Comparison of ENCODE assay signal across 8 mouse cellular contexts in the genomic region with DNA sequence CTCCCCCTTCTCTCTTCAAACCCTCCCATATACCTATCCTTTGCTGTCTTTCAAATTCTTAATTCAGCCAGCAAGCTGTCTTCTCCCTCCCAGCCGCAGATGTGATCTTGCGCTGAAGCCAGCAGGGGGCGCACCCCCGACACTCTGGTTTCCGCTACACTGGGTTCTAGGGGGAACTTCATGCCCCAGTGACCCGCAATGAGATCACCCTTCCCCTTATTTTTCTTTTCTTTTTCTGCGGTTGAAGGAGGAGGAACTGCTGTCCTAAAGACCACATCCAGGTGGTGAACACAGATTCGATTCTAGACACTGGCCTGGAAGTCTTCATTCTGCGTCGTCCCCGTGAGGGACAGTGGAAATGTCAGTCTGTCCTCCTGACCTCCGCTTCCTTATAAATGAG. TPM values are rescaled to one million over a fixed set of nuclear protein-coding genes. Genes with fewer than 3 reads are reported as not detected.
DNase-seq lines count a peak whose midpoint lies in the region; ATAC-seq and TF ChIP-seq lines count a peak whose summit lies in the region.
"Had no signal": no experiment of that assay in that cellular context is flagged by ENCODE, and none has a peak within 500 bp of the region (broad histone marks: within the 10 kb centered on the region; RNA-seq: fewer than 3 reads in every experiment).

No protein-coding gene starts in this region.

- H3K4me3 ChIP-seq in midbrain, embryonic 11.5 days (ENCODE audit: low read depth, low read length), result no peak overlapping the region
- H3K4me3 ChIP-seq in midbrain, embryonic 15.5 days, result no peak overlapping the region
- no peak overlapping the region for H3K4me3 ChIP-seq in lung, postnatal 0 days (ENCODE audit: low read depth, low read length)
- H3K4me3 ChIP-seq: heart, embryonic 15.5 days had no signal

- 49% methylated on average over 12 of the region's 12 CpGs for WGBS in midbrain, embryonic 11.5 days
- WGBS in midbrain, embryonic 15.5 days, result 50% methylated on average over 12 of the region's 12 CpGs
- WGBS in lung, postnatal 0 days, result 52% methylated on average over 12 of the region's 12 CpGs

- peak; percentile 67 for TF ChIP-seq CTCF in lung, postnatal 0 days (IDR thresholded peaks at IDR 0.05)

- H3K36me3 ChIP-seq in midbrain, embryonic 11.5 days (ENCODE audit: control insufficient read depth, insufficient read depth, low read length), result no peaks in the 10 kb centered on the region
- H3K36me3 ChIP-seq in midbrain, embryonic 15.5 days (replicated peaks), result no peaks in the 10 kb centered on the region
- H3K36me3 ChIP-seq in lung, postnatal 0 days (ENCODE audit: insufficient read depth, low read length), result no peaks in the 10 kb centered on the region
- H3K36me3 ChIP-seq: heart, embryonic 15.5 days had no signal

- no peaks in the 10 kb centered on the region for H3K9me3 ChIP-seq in midbrain, embryonic 11.5 days (ENCODE audit: control insufficient read depth, low read length)
- H3K9me3 ChIP-seq in midbrain, embryonic 15.5 days, result no peaks in the 10 kb centered on the region
- H3K9me3 ChIP-seq in lung, postnatal 0 days (ENCODE audit: low read length), result no peaks in the 10 kb centered on the region
- H3K9me3 ChIP-seq: heart, embryonic 15.5 days had no signal

- no peaks in the 10 kb centered on the region for H3K4me1 ChIP-seq in midbrain, embryonic 11.5 days (ENCODE audit: control insufficient read depth, insufficient read depth, low read length)
- no peaks in the 10 kb centered on the region for H3K4me1 ChIP-seq in midbrain, embryonic 15.5 days
- no peaks in the 10 kb centered on the region for H3K4me1 ChIP-seq in lung, postnatal 0 days (ENCODE audit: insufficient read depth, low read depth, low read length)
- H3K4me1 ChIP-seq: heart, embryonic 15.5 days had no signal

- H3K9ac ChIP-seq in midbrain, embryonic 11.5 days (ENCODE audit: low read length), result no peak overlapping the region
- no peak overlapping the region for H3K9ac ChIP-seq in midbrain, embryonic 15.5 days
- H3K9ac ChIP-seq in lung, postnatal 0 days (replicated peaks; ENCODE audit: low read depth), result no peak overlapping the region
- H3K9ac ChIP-seq: heart, embryonic 15.5 days had no signal

- no peaks in the 10 kb centered on the region for H3K27me3 ChIP-seq in midbrain, embryonic 11.5 days (ENCODE audit: control insufficient read depth, insufficient read depth, low read length)
- no peaks in the 10 kb centered on the region for H3K27me3 ChIP-seq in midbrain, embryonic 15.5 days (replicated peaks)
- no peaks in the 10 kb centered on the region for H3K27me3 ChIP-seq in lung, postnatal 0 days (replicated peaks; ENCODE audit: insufficient read depth, low read length)

- ATAC-seq in midbrain, embryonic 11.5 days (ENCODE audit: low FRiP score), result 0 out of 2 replicates have a peak, but pooled peaks have one; percentile 19
- ATAC-seq in midbrain, embryonic 15.5 days (replicated peaks), result no peak
- ATAC-seq in activated CD4-positive, CD25-positive, alpha-beta regulatory T cell, adult 4 months, result peak; percentile 52
- ATAC-seq in erythroid progenitor cell, adult 5-6 weeks (replicated peaks; ENCODE audit: low FRiP score, poor library complexity, severe bottlenecking), result peak; percentile 70
- no peak for ATAC-seq in lung, postnatal 0 days

- DNase-seq in midbrain, embryonic 11.5 days (ENCODE audit: low spot score, missing footprints), result peak; percentile 91
- peak; percentile 53 to 54 for DNase-seq in kidney, postnatal 25 days
- peak; percentile 41 for DNase-seq in lung, postnatal 0 days (ENCODE audit: low spot score)
- DNase-seq in spleen, adult 18-20 months, result peak; percentile 82 to 87

- no peak overlapping the region for H3K27ac ChIP-seq in midbrain, embryonic 11.5 days (ENCODE audit: low read depth, low read length)
- no peak overlapping the region for H3K27ac ChIP-seq in midbrain, embryonic 15.5 days
- H3K27ac ChIP-seq in lung, postnatal 0 days (ENCODE audit: low read length), result no peak overlapping the region
- H3K27ac ChIP-seq: heart, embryonic 15.5 days had no signal

- no peak overlapping the region for H3K4me2 ChIP-seq in midbrain, embryonic 11.5 days
- no peak overlapping the region for H3K4me2 ChIP-seq in midbrain, embryonic 15.5 days
- no peak overlapping the region for H3K4me2 ChIP-seq in lung, postnatal 0 days (replicated peaks; ENCODE audit: low read depth, low read length)
- H3K4me2 ChIP-seq: heart, embryonic 15.5 days had no signal

- no peak for TF ChIP-seq EP300 in lung, postnatal 0 days (IDR thresholded peaks at IDR 0.05)

RNA-seq across cellular contexts. Expression of gene Blnk, which starts 31.3 kb away (rescaled TPM):
- 0.19 and 0.56 TPM in 2 replicates for polyA plus RNA-seq in midbrain, embryonic 11.5 days (2014; fragmentation: Nextera tagmentation; extraction: Ambion mirVana)
- 0.56 and 0.61 TPM in 2 replicates for polyA plus RNA-seq in midbrain, embryonic 15.5 days (2015; fragmentation: Nextera tagmentation; extraction: Ambion mirVana)
- 1 to 10 TPM in 1 of 2 experiments, not detected in 1; 3.8 TPM for polyA plus RNA-seq in activated CD4-positive, CD25-positive, alpha-beta regulatory T cell, adult 4 months (2017; shearing (Covaris generic))
- 18.9 and 22.3 TPM in 2 replicates for total RNA-seq in erythroid progenitor cell, adult 5-6 weeks (2015; ENCODE audit: low replicate concordance)
- 5.2 and 5.6 TPM in 2 replicates for total RNA-seq in erythroid progenitor cell, adult 5-6 weeks (2017; ENCODE audit: low replicate concordance)
- polyA plus RNA-seq in lung, postnatal 0 days (2015; fragmentation: Nextera tagmentation; extraction: Ambion mirVana), result 0.58 TPM in 2 replicates

Comparison
In these comparisons a context has a peak if more than half of its experiments do, and no peak if none do; other contexts are left out.
1. ATAC-seq: peak in midbrain, embryonic 11.5 days (single experiment), activated CD4-positive, CD25-positive, alpha-beta regulatory T cell, adult 4 months (single experiment) and erythroid progenitor cell, adult 5-6 weeks (single experiment); none in midbrain, embryonic 15.5 days (single experiment) and lung, postnatal 0 days (single experiment).
2. DNase-seq: peak in every context shown above with its lines; median percentile 91 in midbrain, embryonic 11.5 days; 84 in spleen, adult 18-20 months; 54 in kidney, postnatal 25 days; 41 in lung, postnatal 0 days.